Mouse (Mus musculus): ENCODE data around the gene Klrg1.

The Klrg1 gene

DNA sequence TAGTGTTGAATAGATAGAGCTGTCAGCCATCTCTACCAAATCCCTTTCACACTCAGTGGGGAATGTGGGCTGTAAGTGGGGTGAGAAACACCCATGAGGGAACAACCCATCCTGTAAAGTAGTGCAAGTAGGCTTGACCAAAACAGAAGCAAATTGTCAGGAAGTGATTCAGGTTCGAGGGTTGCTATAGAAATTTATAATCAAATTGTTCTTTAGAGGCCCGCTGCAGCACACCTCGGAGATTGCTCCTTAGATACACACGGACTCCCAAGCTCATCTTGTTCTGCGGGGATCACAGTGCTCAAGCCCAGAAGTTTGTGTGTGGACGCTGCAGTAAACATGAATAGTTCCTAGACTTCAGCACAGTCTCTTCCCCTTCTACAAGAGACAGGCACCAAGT is at the start of gene Klrg1:
Gene Klrg1 (minus strand): TSS at position 101 of the 400 bp plus-strand sequence.
- no peak for DNase-seq

DNA sequence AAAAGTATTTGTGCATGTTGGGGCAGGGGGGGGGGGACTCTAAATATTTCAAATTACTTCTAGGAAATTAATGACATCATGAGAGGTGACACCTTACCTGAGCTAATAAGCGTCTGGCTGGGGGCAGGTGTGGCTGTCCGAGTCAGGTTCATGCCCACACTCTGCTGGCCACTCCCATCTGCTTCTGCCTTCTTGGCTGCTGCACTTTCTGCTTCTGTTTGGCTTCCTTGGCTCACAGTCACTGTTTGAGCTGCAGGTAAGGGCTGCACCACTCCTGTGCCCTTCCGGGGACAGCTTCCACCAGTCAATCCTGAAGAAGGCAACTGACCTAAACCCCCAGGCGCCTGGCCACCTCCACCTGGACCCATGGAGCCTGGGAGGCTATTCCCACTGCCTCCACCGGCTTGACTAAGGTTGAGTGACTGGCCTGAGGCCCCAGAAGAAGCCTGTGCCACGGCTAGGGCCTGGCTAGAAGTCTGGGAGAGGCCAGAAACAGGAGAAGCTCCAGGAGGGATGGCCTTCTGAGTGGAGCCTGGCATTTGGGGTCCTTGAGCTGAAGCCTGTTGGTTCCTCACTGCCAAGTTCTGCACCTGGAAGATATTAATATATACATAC is 42.8 kb upstream of the Klrg1 start:
- peak; percentile 35 to 59 for DNase-seq

- DNase-seq: peak in 1 of 2 experiments; percentile 23
Observed at GRCm38 (mm10) chr6:122318726-122319125, 36.0 kb upstream of the Klrg1 start.

DNA sequence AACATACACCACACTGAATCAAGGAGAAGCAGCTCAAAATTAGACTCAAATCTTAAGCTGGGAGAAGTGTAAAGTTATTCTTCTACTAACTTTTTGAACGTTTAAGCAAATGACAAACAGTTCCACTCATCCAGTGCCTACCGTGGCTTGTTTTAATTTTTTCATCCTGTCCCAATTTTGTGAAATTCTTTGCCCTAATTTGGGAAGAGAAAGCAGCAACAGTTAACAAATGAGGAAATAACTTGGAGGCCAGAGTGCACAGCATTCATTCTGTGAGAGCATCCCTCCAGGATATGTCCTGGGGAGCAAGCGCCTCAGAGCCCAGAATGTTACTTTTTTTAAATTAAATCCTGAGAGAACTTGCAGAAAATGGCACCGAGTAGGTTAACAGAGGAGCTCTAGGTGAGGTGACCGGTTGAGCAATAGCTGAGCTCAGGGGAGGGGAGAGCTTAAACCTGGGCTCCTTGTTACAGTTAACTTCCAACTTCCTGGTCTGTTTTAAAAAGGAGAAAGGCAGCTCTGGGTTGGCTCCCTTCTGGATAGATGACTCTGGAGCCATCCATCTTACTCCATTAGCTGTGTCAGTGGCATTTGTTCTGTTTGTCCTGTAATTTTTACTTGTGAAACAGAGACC is 27.6 kb upstream of the Klrg1 start:
- DNase-seq: no peak

DNA sequence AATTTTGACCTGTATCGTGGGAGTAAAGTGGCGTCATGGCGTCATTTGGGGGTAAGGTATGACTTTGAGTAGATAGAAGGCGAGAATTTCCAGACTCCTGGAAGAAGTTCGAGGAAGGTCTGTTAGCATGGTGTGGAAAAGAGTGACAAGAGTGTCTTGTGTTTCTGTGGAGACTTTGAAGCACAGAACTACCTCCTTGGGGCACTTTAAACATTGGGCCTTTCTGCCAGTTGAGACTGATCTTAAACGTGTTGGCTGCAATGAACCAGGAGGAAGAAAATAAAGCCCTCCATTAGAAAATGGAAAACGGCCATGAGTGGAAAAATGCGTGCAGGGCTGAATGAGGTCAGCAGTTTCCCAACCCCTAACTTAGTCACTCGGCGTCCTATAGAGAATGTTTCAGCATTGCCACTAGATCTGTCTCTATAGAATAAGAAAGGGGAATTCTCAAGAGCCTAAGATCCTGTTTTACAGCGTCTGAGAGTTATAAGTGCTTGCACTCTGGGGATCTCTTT is 26.8 kb upstream of the Klrg1 start:
- DNase-seq: no peak

DNA sequence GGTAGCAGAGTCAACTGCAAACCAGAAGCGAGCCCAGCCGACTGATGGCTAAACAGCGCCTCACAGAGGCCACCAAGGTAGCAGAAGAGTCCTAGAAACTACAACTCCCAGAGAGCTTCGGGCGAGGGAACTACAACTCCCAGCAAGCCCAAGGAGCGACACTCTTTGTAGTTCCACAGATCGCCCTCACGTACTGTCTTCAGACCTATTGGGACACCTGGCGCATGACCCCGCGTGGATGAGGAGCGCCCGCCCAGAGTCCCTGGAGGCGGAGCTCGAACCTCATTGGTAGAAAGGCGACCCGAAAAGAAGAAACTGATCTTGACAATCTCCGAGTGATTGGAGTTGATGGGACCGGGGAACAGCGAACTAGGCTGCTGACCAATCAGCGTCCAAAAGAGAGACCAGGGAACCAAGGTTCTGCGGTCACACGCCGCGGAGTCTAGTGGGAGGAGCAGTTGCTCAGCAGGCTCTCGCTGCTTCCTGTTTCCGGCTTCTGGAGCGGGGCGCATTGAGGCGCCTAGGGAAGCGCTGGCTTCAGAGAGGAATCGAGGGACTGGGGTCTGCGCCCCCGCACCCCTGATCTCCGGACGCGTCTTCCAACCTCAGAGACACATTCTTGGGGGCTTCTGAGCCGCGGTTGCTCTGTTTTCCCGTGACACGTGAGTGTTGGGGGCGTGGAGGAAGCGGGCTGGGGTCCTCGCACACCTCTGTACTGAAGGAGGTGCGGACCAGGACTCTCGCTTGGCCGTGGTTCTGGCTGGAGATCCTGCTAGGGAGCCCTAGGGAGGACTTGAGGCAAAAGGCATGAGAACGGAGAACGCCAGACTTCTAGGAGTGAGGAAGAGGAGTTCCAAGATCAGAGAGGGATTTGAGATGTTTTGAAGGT is 26.1 kb upstream of the Klrg1 start, which contains the start of gene M6pr:
Gene M6pr (plus strand): TSS at position 216 of the 889 bp plus-strand sequence.
- DNase-seq: peak; percentile 95 to 99

GRCm38 (mm10) chr6:122308136-122308504 is 25.4 kb upstream of the Klrg1 start:
- DNase-seq: no peak

DNA sequence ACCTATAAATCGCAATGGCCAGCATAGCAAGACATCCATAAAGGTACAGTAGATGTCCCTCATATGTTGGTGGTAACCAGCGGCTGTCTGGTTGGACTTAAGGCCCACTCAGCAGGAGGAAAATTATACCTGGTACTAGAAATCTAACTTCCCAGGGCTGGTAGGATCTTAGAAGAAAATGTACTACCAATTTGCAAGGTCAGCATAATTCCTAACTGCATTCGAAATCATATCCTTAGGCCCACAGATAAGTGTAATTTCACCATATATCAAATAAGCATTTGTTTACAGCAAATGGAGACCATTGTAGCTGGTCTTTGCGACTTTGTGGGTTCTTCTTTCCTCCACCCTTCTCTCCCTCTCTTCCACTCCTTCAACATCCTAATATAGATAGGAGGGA is 24.0 kb upstream of the Klrg1 start:
- no peak for DNase-seq

DNA sequence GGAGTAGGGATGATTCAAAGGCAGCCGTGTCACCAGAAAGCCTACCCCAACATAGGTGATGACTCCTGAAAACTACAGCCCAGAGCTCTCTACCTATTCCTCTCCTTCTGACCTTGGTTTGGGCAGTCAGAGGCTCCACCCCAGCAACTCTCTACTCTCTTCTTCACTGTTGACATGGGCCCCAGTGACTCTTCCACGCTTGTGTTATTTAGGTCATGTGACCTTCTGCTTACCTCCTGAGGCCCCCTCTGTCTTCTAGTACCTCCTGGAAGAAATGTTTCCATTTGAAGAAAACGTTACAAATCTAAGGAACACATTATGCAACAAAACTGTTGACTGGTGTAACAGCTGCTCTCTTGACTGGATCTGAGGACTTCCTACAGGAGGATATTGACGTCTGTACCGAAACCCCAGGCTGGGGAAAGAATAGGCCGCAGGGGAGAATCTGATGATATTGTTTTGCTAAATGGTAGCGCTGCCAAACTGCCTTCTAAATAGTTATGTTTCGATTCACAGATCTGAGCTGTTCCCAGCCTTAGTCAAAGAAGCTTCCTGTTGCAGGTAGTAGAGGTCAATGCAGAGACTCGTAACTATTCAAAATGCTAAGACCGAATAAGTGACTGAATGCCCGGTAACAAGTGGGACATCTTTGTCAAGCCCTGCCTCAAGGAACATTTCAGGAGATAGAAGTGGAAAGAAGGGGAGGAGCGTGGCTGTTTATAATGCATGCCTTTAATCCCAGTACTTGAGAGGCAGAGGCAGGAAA is 22.3 kb upstream of the Klrg1 start:
- no peak for DNase-seq

GRCm38 (mm10) chr6:122304355-122304754 is 21.7 kb upstream of the Klrg1 start:
- peak; percentile 70 to 93 for DNase-seq

- no peak for DNase-seq
Observed at GRCm38 (mm10) chr6:122303526-122303925, 20.8 kb upstream of the Klrg1 start.

DNA sequence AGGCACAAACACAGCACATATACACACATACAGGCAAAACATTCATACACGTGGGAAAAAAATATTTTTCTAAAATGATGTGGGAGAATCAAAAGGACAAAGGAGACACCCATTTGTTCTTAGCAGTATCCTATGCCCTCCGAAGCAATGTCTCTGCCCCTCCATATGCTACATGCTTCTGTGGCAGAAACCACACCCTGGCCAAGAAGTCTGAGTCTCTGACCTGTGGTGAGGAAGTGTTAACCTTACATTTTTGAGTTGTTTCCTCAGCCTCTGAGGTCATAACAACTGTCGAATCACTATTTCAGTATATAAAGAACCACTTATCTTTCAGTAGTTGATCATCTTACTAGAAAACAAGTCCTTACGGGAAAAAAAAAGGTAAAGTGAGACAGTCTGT is 20.0 kb upstream of the Klrg1 start:
- no peak for DNase-seq

GRCm38 (mm10) chr6:122302121-122302520 is 19.4 kb upstream of the Klrg1 start:
- no peak for DNase-seq

- DNase-seq: no peak
Observed at GRCm38 (mm10) chr6:122299621-122300133, 17.0 kb upstream of the Klrg1 start.

DNA sequence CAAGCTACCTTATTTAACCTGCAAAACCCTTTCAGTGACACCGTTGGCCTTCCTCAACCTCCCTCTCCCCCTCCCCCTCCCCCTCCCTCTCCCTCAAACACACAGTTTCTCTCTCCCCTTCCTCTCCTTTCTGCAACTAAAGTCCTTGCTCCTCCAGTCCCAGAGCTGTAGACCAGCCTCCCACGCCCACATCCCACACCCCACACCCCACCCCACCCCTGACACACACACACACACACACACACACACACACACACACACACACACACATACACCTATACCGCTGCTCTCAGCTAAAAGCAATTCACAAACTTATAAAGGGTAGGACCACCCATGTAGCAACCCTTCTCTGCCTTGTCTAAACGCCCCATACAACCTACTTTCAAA is 15.5 kb upstream of the Klrg1 start:
- DNase-seq: no peak

DNA sequence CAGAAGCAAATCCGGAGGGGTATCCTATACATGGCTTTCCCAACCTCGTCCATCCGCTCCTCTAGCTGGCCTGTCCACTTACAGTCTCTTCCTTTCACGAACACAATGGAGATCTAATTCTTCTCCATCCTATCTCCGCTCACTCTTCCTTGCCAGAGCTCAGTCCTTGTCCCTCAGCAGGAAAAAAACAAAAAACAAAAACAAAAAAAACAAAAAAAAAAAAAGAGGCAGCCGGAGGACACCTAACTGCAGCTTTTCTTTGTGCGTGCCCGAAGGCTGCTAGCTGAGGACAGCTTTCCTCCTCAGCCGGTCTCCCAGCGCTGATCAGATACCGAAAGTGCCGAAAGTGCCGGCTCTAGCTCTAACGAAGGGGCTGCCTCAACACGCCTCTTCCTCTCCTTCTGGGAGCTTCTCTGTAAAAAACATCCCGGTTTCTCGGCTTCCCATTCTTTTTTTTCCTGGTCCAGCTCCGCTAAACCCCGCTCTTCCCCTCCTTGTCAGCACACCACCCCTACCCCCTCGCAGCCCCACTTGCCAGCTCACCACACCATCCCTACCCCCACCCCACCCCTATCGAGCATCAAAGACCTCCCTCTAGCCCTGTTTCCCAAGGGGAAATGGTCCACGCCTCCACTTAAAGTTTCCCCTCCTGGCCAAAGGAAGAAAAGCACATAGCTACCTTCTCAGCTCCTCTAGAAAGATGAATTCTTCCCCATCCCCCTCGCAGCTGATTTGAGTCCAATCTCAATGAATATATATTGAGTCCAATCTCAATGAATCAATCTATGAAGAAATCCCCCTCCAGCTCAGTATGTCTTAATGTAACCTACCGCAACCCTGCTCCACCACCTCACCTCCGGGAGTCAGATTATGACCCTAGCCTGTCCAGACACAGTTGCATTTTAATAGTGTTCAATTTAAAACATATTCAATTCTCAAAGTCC is 14.9 kb upstream of the Klrg1 start:
- DNase-seq: no peak

GRCm38 (mm10) chr6:122296918-122297278 is 14.2 kb upstream of the Klrg1 start:
- DNase-seq: no peak

DNA sequence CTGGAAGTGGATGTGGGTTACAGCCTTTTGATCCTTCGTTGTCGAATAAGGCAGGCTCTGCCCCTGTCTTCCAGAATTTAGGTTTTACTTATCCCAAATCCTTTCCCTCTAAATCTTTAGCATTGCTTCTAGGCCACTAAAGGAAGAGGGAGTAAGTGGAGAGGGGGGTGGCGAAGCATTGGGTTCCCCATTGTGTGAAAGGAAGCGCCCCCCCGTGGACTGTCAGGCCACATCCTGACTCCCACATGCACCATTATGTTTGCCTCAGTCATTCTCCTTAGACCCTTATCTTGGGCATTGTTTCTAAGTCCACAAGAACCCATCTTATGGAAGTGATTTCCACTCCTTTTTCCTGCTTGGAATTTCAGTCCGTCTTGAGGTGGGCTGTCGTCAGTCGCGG is 12.6 kb upstream of the Klrg1 start:
- no peak for DNase-seq

- DNase-seq: no peak
Observed at GRCm38 (mm10) chr6:122294290-122294689, 11.6 kb upstream of the Klrg1 start.

GRCm38 (mm10) chr6:122293796-122294195 is 11.1 kb upstream of the Klrg1 start:
- no peak for DNase-seq

DNA sequence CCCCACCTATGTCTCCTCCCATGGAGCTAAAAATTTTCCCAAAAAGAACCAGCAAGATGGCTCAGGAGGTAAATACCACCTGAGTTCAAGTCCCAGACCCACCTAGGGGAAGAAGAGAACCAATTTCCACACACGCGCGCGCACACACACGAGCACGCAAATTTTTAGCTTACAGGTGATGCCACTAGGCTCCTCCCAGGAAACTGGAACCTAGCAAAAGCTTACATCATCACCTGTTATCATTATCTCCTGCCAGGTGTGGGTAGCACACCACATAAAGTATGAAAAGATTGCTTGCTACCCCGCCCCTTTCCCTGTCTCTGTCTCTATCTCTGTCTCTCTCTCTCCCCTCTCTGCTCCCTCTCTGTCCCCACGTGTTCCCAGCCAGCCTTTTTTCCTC is 10.4 kb upstream of the Klrg1 start:
- no peak for DNase-seq

Measured in kidney, postnatal 36 days (tissue).